Mouse (Mus musculus) neutrophil, adult 5-6 weeks (primary cell): ENCODE data around the gene Commd3. TPM values are rescaled to one million over a fixed set of nuclear protein-coding genes. Genes with fewer than 3 reads are reported as not detected.

Source experiments
- ATAC-seq: fragments of 151-379, 151-347 bp; 2 replicates; pipeline ENCODE4 v1.8.0; 2017; ENCODE audit warnings: mild to moderate bottlenecking, moderate TSS enrichment; ENCODE audit not compliant: insufficient number of reproducible peaks, poor library complexity, low FRiP score, severe bottlenecking; ENCODE audit errors: extremely low read depth
- total RNA-seq: library from RNA; stranded (forward); fragments of 200-1000 nt; gene quantifications from 2 replicates; pipeline ENCODE4 v1.2.3, GENCODE M21; 2017

The Commd3 gene
- 130 and 143 TPM in 2 replicates for total RNA-seq

- peak; percentile 85 for ATAC-seq
Measured at GRCm38 (mm10) chr2:18672133-18672765, at the start of gene Commd3. TSS of gene Commd3 (plus strand) at chr2:18672384.

DNA sequence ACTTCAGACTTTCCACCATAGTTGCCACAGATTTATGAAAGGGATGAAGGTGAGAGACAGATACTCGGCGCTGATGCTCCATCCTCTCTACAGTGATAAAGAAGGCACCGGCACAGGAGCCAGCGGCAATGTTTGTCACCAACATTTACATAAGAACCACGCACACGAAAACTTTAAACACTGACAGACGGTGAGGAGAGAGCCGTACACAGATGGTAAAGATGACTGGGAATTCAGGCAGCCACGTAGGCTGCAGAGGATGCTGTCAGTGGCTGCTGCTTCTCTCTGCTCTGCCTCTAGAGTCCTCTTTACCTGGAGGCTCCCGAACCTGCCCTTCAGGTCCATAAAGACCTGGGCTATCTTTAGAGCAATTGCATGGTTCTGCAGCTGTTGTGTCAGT, 49.0 kb upstream of the Commd3 start:
- no peak for ATAC-seq

DNA sequence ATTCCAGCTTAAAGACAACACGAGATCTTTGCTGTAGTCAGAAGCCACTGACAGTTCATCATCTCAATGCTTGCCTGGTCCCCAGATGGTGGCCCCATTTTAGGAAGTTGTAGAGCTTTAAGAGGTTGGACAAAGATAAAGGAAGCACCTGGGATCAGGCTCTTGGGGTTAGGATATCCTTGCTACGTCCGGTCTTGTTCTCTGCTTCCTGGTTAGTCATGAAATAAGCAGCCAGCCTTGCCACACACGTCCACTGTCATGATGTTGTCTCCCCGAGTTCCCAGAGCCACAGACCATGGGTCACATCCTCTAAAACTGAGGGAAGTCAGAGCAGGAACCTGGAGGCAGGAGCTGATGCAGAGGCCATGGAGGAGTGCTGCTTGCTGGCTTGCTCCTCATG, 41.6 kb upstream of the Commd3 start:
- ATAC-seq, result no peak

GRCm38 (mm10) chr2:18635052-18635451, 37.1 kb upstream of the Commd3 start:
- ATAC-seq, result no peak

GRCm38 (mm10) chr2:18648563-18648962, 23.6 kb upstream of the Commd3 start:
- no peak for ATAC-seq

DNA sequence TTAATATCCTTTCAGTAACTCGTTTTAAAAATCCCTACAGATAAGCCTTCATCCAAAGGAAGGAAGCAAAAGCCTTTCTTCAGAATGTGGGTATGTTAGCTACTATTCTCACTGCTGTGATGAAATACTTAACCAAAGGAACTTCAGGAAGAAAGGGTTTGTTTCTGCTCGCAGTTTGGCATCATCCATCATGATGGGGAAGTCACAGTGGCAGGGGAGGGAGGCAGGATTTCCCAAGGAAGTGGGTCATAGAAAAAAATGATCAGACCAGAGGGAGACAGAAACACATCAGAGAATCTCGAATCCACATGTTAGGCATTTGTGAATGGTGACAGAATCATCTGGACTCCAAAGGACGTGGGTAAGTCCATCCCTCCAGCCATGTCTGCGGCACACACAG, 17.4 kb upstream of the Commd3 start:
- ATAC-seq, result no peak

DNA sequence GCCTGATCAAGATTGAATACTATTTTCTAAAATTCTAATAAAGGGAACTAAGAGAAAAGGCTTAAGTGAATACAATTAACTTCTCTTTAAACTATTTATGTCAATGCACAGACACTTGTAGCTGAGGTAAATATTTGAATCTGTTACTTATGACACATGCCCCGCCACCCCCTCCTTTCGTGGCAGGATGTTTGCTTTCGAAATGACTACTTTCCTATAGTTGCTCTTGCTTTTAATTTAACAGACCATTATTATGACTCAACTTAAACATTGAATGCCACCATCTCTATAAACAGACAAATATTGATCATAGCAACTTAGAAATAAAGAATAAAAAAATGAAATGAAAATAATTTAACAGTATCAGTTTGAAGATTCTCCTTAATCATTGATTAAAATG, 8.2 kb upstream of the Commd3 start:
- ATAC-seq, result no peak

- ATAC-seq, result no peak
Measured at GRCm38 (mm10) chr2:18671041-18671440, 1.1 kb upstream of the Commd3 start.

DNA sequence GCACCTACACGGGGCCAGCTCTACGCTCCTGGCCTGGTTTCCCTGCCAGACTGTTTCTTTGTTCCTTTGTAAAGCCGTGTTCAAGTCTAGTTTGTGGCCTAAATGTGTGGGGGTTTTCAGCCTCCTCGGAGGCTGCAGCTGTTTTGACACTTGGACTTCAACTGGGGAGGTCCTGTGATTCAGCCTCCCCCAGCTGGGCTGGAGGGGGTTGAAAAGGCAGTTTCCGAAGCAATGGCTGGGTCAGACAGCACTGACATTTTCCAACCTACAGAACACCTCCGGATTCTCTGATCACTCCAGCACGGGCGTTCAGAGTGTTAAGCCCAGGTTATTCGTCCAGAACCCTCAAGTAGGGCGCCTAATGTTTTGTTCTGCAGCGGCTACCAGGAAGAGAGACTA, 581 bp downstream of the Commd3 start:
- no peak for ATAC-seq

GRCm38 (mm10) chr2:18673766-18674165, 1.6 kb downstream of the Commd3 start:
- ATAC-seq, result no peak

DNA sequence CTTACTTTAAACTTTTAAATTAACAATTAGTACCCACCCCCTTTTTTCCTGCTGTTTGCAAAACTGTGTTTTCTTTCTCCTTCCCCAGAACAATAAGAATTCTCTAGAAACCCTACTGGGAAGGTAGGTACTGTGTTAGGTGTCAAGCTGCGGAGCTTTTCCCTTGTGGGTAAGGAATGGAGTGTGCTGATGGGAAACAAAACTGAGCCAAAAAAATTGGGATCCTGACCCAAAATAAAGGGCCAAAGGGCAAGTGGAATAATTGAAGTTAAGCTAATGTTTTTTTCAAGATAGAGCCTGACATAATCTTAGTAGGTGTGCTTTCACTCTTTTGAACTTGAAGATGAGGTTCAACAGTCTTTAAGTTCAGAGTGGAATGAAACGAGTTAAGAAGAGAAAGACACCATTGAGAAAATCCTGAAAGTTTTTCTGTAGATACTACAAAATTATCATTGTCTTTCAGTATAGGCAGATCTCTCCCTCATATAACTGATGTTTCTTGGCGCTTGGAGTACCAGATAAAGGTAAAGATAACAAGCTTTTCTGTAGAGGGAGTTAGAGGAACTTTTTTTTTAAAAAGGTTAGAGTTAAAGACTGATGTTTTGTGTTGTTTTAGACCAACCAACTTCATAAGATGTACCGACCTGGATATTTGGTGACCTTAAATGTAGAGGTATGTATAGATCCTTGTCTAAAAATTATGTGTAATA, 2.2 kb downstream of the Commd3 start:
- no peak for ATAC-seq

GRCm38 (mm10) chr2:18675681-18676456, 3.7 kb downstream of the Commd3 start:
- no peak for ATAC-seq

DNA sequence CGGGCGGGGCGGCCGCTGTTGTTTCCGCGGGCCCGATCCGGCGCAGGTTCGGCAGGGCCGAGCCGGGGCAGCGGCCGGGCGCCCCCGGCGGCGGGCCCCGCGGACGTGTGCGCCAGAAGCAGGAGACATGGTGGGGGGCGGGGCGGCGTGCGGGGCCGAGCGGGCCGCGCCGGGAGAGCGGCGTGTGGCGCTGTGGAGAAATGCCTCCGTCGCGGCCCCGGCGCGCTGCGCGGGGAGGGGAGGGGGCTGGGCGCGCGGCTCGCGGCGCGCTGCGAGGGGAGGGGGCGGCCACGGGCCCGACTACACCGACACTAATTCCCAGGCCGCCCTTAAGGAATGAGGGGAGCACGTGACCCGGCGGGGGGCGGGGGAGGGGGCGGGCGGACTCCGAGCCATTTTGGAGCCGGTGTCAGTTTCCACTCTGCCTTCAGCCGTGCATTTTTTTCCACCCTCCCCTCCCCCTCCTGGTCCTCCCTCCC, 4.3 kb downstream of the Commd3 start:
- peak; percentile 27 for ATAC-seq

GRCm38 (mm10) chr2:18676936-18677491, 4.8 kb downstream of the Commd3 start, which contains the start of gene Bmi1:
TSS of gene Bmi1 (plus strand) at chr2:18677018.
- ATAC-seq, result peak; percentile 3; the same call in 1 of the 2 replicates

- ATAC-seq, result no peak
Measured at GRCm38 (mm10) chr2:18677631-18678471, 5.7 kb downstream of the Commd3 start.

GRCm38 (mm10) chr2:18679701-18680100, 7.5 kb downstream of the Commd3 start:
- ATAC-seq, result no peak

GRCm38 (mm10) chr2:18680501-18680900, 8.3 kb downstream of the Commd3 start:
- no peak for ATAC-seq

- ATAC-seq, result peak; percentile 64
Measured at GRCm38 (mm10) chr2:18680961-18681360, 8.8 kb downstream of the Commd3 start.

GRCm38 (mm10) chr2:18684062-18684461, 11.9 kb downstream of the Commd3 start:
- ATAC-seq, result no peak
